Mouse (Mus musculus): ENCODE data around the gene Nop16.

Nop16 gene

GRCm38 (mm10) chr13:54559656-54560055 is 30.2 kb downstream of the Nop16 start:
- DNase-seq, result no peak

GRCm38 (mm10) chr13:54557652-54558051 is 32.2 kb downstream of the Nop16 start:
- peak; percentile 47 for DNase-seq

- peak; percentile 67 for DNase-seq
Measured at GRCm38 (mm10) chr13:54556796-54557195, 33.1 kb downstream of the Nop16 start.

GRCm38 (mm10) chr13:54556176-54556575 is 33.7 kb downstream of the Nop16 start:
- no peak for DNase-seq

- DNase-seq, result peak; percentile 29
Measured at GRCm38 (mm10) chr13:54548036-54548435, 41.9 kb downstream of the Nop16 start.

Measured in kidney, adult 18-20 months (tissue).